In genomic region chr13:51902482-51903285, GRCm38 (mm10) we compare ENCODE assay signal across 8 mouse cellular contexts. TPM values are rescaled to one million over a fixed set of nuclear protein-coding genes. Genes with fewer than 3 reads are reported as not detected.
DNase-seq lines count a peak whose midpoint lies in the region; ATAC-seq lines count a peak whose summit lies in the region.

No protein-coding gene starts in this region.

- no peak for ATAC-seq in activated CD4-positive, CD25-positive, alpha-beta regulatory T cell, adult 4 months

- DNase-seq in MN1 (ENCODE audit: low spot score) = peak; percentile 66
- peak; percentile 92 for DNase-seq in cerebellum, adult 8-10 months
- peak; percentile 43 for DNase-seq in forelimb bud, embryonic 11.5 days (ENCODE audit: low read depth, low spot score)
- peak; percentile 89 to 92 for DNase-seq in heart, postnatal 36 days
- peak; percentile 38 for DNase-seq in layer of hippocampus, adult 11-12 months (ENCODE audit: low spot score)
- peak; percentile 94 to 95 for DNase-seq in lung, adult 18-20 months
- DNase-seq in ovary, postnatal 14 days (ENCODE audit: low spot score) = peak; percentile 67

- intact Hi-C loops in heart, postnatal 36 days (cut with DNase I) = loop anchor here (2.0 kb wide), 1 partner anchor 54 kb away; no protein-coding TSS in a partner anchor

RNA-seq across cellular contexts. Expression of gene Gadd45g, which starts 56.2 kb away (rescaled TPM):
- 10 to 100 TPM in 1 of 2 experiments, 1 to 10 TPM in 1; 9.5 to 10.7 TPM for total RNA-seq in heart, postnatal 36 days (2021)
- polyA plus RNA-seq in activated CD4-positive, CD25-positive, alpha-beta regulatory T cell, adult 4 months (2017; shearing (Covaris generic)) = 10 to 100 TPM; 19.4 to 27.4 TPM

Comparison
In these comparisons a context has a peak if more than half of its experiments do, and no peak if none do; other contexts are left out.
1. DNase-seq: peak in every context shown above with its lines; median percentile 94 in lung, adult 18-20 months; 92 in cerebellum, adult 8-10 months; 90 in heart, postnatal 36 days; 67 in ovary, postnatal 14 days; 66 in MN1; 43 in forelimb bud, embryonic 11.5 days; 38 in layer of hippocampus, adult 11-12 months.